Mouse (Mus musculus): ENCODE data around the gene Ino80.
A peak's percentile ranks its signal among the peaks of the same experiment; 100 is the strongest.

The Ino80 gene

GRCm38 (mm10) chr2:119355089-119355488 lies 122.4 kb downstream of the Ino80 start:
- DNase-seq (ENCODE audit: low read depth, low spot score): no peak

GRCm38 (mm10) chr2:119353707-119354106 lies 123.8 kb downstream of the Ino80 start:
- DNase-seq (ENCODE audit: low read depth, low spot score): no peak

GRCm38 (mm10) chr2:119350555-119351486 lies 126.7 kb downstream of the Ino80 start, which contains the start of gene Chac1:
TSS of gene Chac1 (plus strand) at chr2:119351229.
- DNase-seq (ENCODE audit: low read depth, low spot score): peak; percentile 85

- DNase-seq (ENCODE audit: low read depth, low spot score): no peak
Observed at GRCm38 (mm10) chr2:119344537-119345138, 132.8 kb downstream of the Ino80 start.

- DNase-seq (ENCODE audit: low read depth, low spot score): no peak
Observed at GRCm38 (mm10) chr2:119337425-119338265, 139.8 kb downstream of the Ino80 start.

GRCm38 (mm10) chr2:119336470-119336869 lies 141.0 kb downstream of the Ino80 start:
- no peak for DNase-seq (ENCODE audit: low read depth, low spot score)

GRCm38 (mm10) chr2:119336002-119336401 lies 141.5 kb downstream of the Ino80 start:
- DNase-seq (ENCODE audit: low read depth, low spot score): no peak

- DNase-seq (ENCODE audit: low read depth, low spot score): no peak
Observed at GRCm38 (mm10) chr2:119335535-119335934, 142.0 kb downstream of the Ino80 start.

GRCm38 (mm10) chr2:119334964-119335525 lies 142.4 kb downstream of the Ino80 start:
- no peak for DNase-seq (ENCODE audit: low read depth, low spot score)

- DNase-seq (ENCODE audit: low read depth, low spot score): no peak
Observed at GRCm38 (mm10) chr2:119334135-119334534, 143.4 kb downstream of the Ino80 start.

- no peak for DNase-seq (ENCODE audit: low read depth, low spot score)
Observed at GRCm38 (mm10) chr2:119332177-119332661, 145.3 kb downstream of the Ino80 start.

GRCm38 (mm10) chr2:119330795-119331194 lies 146.7 kb downstream of the Ino80 start:
- DNase-seq (ENCODE audit: low read depth, low spot score): no peak

- no peak for DNase-seq (ENCODE audit: low read depth, low spot score)
Observed at GRCm38 (mm10) chr2:119329123-119329817, 148.2 kb downstream of the Ino80 start.

- DNase-seq (ENCODE audit: low read depth, low spot score): no peak
Observed at GRCm38 (mm10) chr2:119328546-119328945, 148.9 kb downstream of the Ino80 start.

- DNase-seq (ENCODE audit: low read depth, low spot score): no peak
Observed at GRCm38 (mm10) chr2:119327942-119328526, 149.5 kb downstream of the Ino80 start.

GRCm38 (mm10) chr2:119327102-119327480 lies 150.4 kb downstream of the Ino80 start:
- no peak for DNase-seq (ENCODE audit: low read depth, low spot score)

GRCm38 (mm10) chr2:119326161-119327101 lies 151.1 kb downstream of the Ino80 start:
- no peak for DNase-seq (ENCODE audit: low read depth, low spot score)

- DNase-seq (ENCODE audit: low read depth, low spot score): no peak
Observed at GRCm38 (mm10) chr2:119325568-119326143, 151.8 kb downstream of the Ino80 start, which contains the start of gene Dll4. TSS of gene Dll4 (plus strand) at chr2:119325784.
